Mouse (Mus musculus) forelimb bud, embryonic 11.5 days (tissue): ENCODE measurements around the gene Armc12.

Experiments used
- DNase-seq: peaks from one replicate; pipeline ENCODE4 v3.0.0-alpha.2; 2012; ENCODE audit warnings: low read depth, low spot score

The Armc12 gene

DNA sequence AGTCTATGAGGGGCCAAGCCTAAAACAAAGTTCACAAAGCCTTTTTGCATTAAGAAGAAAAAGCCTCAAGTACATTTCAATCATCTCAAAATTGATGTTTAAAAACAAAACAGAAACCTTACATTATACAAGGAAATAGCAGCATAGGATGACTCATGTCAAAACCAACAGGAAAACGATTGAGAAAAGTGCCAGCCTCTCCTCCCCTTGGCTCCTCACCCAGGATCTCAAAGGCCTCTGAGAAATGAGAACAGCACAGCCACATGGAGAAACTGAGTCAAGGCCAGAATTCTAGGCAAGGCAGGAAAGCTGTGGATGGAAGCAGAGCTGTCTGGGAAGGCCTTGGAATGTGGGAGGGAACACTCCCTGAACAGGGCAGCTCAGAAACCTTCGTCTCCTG lies 58.0 kb downstream of the Armc12 start:
- no peak for DNase-seq
